In the genomic region with DNA sequence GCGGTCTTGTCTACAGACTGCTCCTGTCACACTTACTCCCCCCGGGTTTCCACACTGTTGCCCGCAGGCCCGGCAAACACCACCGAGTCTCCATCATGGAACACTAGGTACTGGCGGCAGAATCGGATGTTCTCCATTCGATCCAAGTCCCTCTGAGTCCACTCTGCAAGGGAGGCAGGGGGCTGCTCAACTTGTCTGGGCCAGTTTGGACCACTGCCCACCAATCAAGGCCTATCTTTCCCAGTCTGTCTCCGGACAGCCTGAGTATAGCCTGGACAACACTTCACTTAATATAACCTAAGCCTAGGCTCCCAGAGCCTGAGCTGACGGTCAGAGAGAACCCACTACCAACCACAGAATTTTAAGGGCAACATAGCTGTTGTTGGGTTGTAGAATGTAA, we compare ENCODE assay signal across 9 mouse cellular contexts. TPM values are rescaled to one million over a fixed set of nuclear protein-coding genes. Genes with fewer than 3 reads are reported as not detected.
A peak's percentile ranks its signal among the peaks of the same experiment; 100 is the strongest.
DNase-seq lines count a peak whose midpoint lies in the region; ATAC-seq and TF ChIP-seq lines count a peak whose summit lies in the region.
"Had no signal": no experiment of that assay in that cellular context is flagged by ENCODE, and none has a peak within 500 bp of the region (broad histone marks: within the 10 kb centered on the region; RNA-seq: fewer than 3 reads in every experiment).

No protein-coding gene starts in this region.

- TF ChIP-seq CTCF in C2C12 (IDR thresholded peaks at IDR 0.05; ENCODE audit: control insufficient read depth, insufficient read depth, insufficient read length), result no peak

- peaks cover 12% of the 10 kb centered on the region for H3K79me2 ChIP-seq in C2C12 (ENCODE audit: control insufficient read depth, insufficient read depth)

- H3ac ChIP-seq in C2C12 (ENCODE audit: control insufficient read depth, insufficient read length, low read depth), result peak overlapping the region; percentile 1

- H3K9ac ChIP-seq in forebrain, embryonic 13.5 days, result peak overlapping the region; percentile 77; the same call in 1 of the 2 replicates
- H3K9ac ChIP-seq in liver, embryonic 16.5 days (ENCODE audit: low read depth, low read length), result peak overlapping the region; percentile 99

- peak overlapping the region; percentile 77 for H3K4me3 ChIP-seq in heart, embryonic 10.5 days
- H3K4me3 ChIP-seq in C2C12 (ENCODE audit: insufficient read depth, poor library complexity, severe bottlenecking), result peak overlapping the region; percentile 69
- peak overlapping the region; percentile 64 for H3K4me3 ChIP-seq in forebrain, embryonic 13.5 days
- H3K4me3 ChIP-seq in liver, embryonic 16.5 days (ENCODE audit: low read depth, low read length), result peak overlapping the region; percentile 80

- peak overlapping the region; percentile 98 for H3K4me2 ChIP-seq in forebrain, embryonic 13.5 days
- H3K4me2 ChIP-seq in liver, embryonic 16.5 days (ENCODE audit: low read depth, low read length), result peak overlapping the region; percentile 94

- WGBS in heart, embryonic 10.5 days, result 66% methylated on average over 10 of the region's 10 CpGs
- 74% methylated on average over 10 of the region's 10 CpGs for WGBS in forebrain, embryonic 13.5 days
- WGBS in liver, embryonic 16.5 days (ENCODE audit: insufficient replicate concordance), result 39% methylated on average over 10 of the region's 10 CpGs

- no peaks in the 10 kb centered on the region for H3K9me3 ChIP-seq in heart, embryonic 10.5 days
- no peaks in the 10 kb centered on the region for H3K9me3 ChIP-seq in forebrain, embryonic 13.5 days (replicated peaks)
- H3K9me3 ChIP-seq in liver, embryonic 16.5 days (replicated peaks; ENCODE audit: control insufficient read depth, low read length), result no peaks in the 10 kb centered on the region

- no peak for DNase-seq in heart, embryonic 10.5 days (ENCODE audit: low spot score)
- DNase-seq in heart, postnatal 25 days (ENCODE audit: low spot score), result no peak
- DNase-seq in frontal cortex, postnatal 36 days (ENCODE audit: low spot score in 2 of 2), result no peak
- no peak for DNase-seq in gastrocnemius, postnatal 14 days
- DNase-seq in spleen, adult 18-20 months, result no peak

- intact Hi-C loops in heart, postnatal 25 days (cut with DNase I), result no loop called here
- intact Hi-C loops in gastrocnemius, postnatal 14 days (cut with DNase I; ENCODE audit: low total_unique reads), result no loop called here

- H3K27me3 ChIP-seq in heart, embryonic 10.5 days (ENCODE audit: insufficient read depth, poor library complexity, severe bottlenecking), result no peaks in the 10 kb centered on the region
- H3K27me3 ChIP-seq in C2C12 (ENCODE audit: control insufficient read depth, insufficient read depth, insufficient read length), result no peaks in the 10 kb centered on the region
- no peaks in the 10 kb centered on the region for H3K27me3 ChIP-seq in forebrain, embryonic 13.5 days
- H3K27me3 ChIP-seq in liver, embryonic 16.5 days (ENCODE audit: control insufficient read depth, insufficient read depth, low read depth, low read length), result no peaks in the 10 kb centered on the region

- peaks cover 2% of the 10 kb centered on the region for H3K79me3 ChIP-seq in C2C12 (ENCODE audit: low read depth)

- H3K4me1 ChIP-seq in heart, embryonic 10.5 days, result peaks cover 48% of the 10 kb centered on the region
- H3K4me1 ChIP-seq in forebrain, embryonic 13.5 days, result peaks cover 25% of the 10 kb centered on the region
- H3K4me1 ChIP-seq in liver, embryonic 16.5 days (ENCODE audit: control insufficient read depth, low read depth, low read length), result peaks cover 54% of the 10 kb centered on the region

- ATAC-seq in forebrain, embryonic 13.5 days, result no peak
- ATAC-seq in liver, embryonic 16.5 days (ENCODE audit: low read depth), result no peak

- H3K36me3 ChIP-seq in heart, embryonic 10.5 days, result peaks cover 44% of the 10 kb centered on the region
- peaks cover 9% of the 10 kb centered on the region for H3K36me3 ChIP-seq in C2C12 (ENCODE audit: control insufficient read depth, insufficient read depth)
- peaks cover 49% of the 10 kb centered on the region for H3K36me3 ChIP-seq in forebrain, embryonic 13.5 days (ENCODE audit: poor library complexity, severe bottlenecking)
- H3K36me3 ChIP-seq in liver, embryonic 16.5 days (ENCODE audit: control insufficient read depth, insufficient read depth), result peaks cover 46% of the 10 kb centered on the region

- H3K27ac ChIP-seq in heart, embryonic 10.5 days, result peak overlapping the region; percentile 92
- H3K27ac ChIP-seq in forebrain, embryonic 13.5 days, result peak overlapping the region; percentile 55
- peak overlapping the region; percentile 100 for H3K27ac ChIP-seq in liver, embryonic 16.5 days (ENCODE audit: low read length)

TF ChIP-seq in C2C12, 6 proteins besides CTCF, POLR2A, EP300 and RAD21:
- TF ChIP-seq FOSL1 (IDR thresholded peaks at IDR 0.05; ENCODE audit: insufficient read depth, low read length, poor library complexity, severe bottlenecking), result no peak
- no peak for TF ChIP-seq USF1 (IDR thresholded peaks at IDR 0.05; ENCODE audit: low read depth)
- no peak for TF ChIP-seq MYOG (IDR thresholded peaks at IDR 0.05; ENCODE audit: control insufficient read depth, extremely low read depth, insufficient read length)
- TF ChIP-seq MAX (IDR thresholded peaks at IDR 0.05), result no peak
- no peak for TF ChIP-seq MYOD1 (IDR thresholded peaks at IDR 0.05; ENCODE audit: control insufficient read depth, insufficient read length, low read depth)
- TF ChIP-seq CEBPB (IDR thresholded peaks at IDR 0.05; ENCODE audit: low read depth), result no peak

RNA-seq across cellular contexts. Expression of a gene that starts 0.8 kb away (rescaled TPM):
- 80.7 and 84.4 TPM in 2 replicates for polyA plus RNA-seq in heart, embryonic 10.5 days (2016; fragmentation: Nextera tagmentation; extraction: Ambion mirVana)
- 10 to 100 TPM; 43.1 to 45.4 TPM for total RNA-seq in heart, postnatal 25 days (2021)
- 49.1 TPM for polyA plus RNA-seq in C2C12 (2012; fragmentation: generic; extraction: Trizol)
- 49.9 and 60.2 TPM in 2 replicates for polyA plus RNA-seq in forebrain, embryonic 13.5 days (2015; fragmentation: Nextera tagmentation; extraction: Ambion mirVana)
- polyA plus RNA-seq in liver, embryonic 16.5 days (2015; fragmentation: Nextera tagmentation; extraction: Ambion mirVana), result 167 and 172 TPM in 2 replicates
- total RNA-seq in gastrocnemius, postnatal 14 days (2021), result 10 to 100 TPM; 37.9 to 38.3 TPM

RNA-seq across cellular contexts. Expression of a gene that starts 10.4 kb away (rescaled TPM):
- polyA plus RNA-seq in heart, embryonic 10.5 days (2016; fragmentation: Nextera tagmentation; extraction: Ambion mirVana), result 31.8 and 33.1 TPM in 2 replicates
- total RNA-seq in heart, postnatal 25 days (2021), result 100 to 1,000 TPM in 1 of 2 experiments, 10 to 100 TPM in 1; 90.1 to 112 TPM
- polyA plus RNA-seq in C2C12 (2012; fragmentation: generic; extraction: Trizol), result 15.4 TPM
- polyA plus RNA-seq in forebrain, embryonic 13.5 days (2015; fragmentation: Nextera tagmentation; extraction: Ambion mirVana), result 32.6 and 39.5 TPM in 2 replicates
- 92.7 and 106 TPM in 2 replicates for polyA plus RNA-seq in liver, embryonic 16.5 days (2015; fragmentation: Nextera tagmentation; extraction: Ambion mirVana)
- 100 to 1,000 TPM; 154 to 161 TPM for total RNA-seq in gastrocnemius, postnatal 14 days (2021)

RNA-seq across cellular contexts. Expression of a gene that starts 13.3 kb away (rescaled TPM):
- polyA plus RNA-seq in heart, embryonic 10.5 days (2016; fragmentation: Nextera tagmentation; extraction: Ambion mirVana), result 1.6 TPM in 2 replicates
- total RNA-seq in heart, postnatal 25 days (2021), result not detected
- polyA plus RNA-seq in C2C12 (2012; fragmentation: generic; extraction: Trizol), result 0.09 TPM
- not detected in 2 replicates for polyA plus RNA-seq in forebrain, embryonic 13.5 days (2015; fragmentation: Nextera tagmentation; extraction: Ambion mirVana)
- 52.5 and 62.0 TPM in 2 replicates for polyA plus RNA-seq in liver, embryonic 16.5 days (2015; fragmentation: Nextera tagmentation; extraction: Ambion mirVana)
- total RNA-seq in gastrocnemius, postnatal 14 days (2021), result not detected
- total RNA-seq: hematopoietic stem cell, adult 5-6 weeks had no signal

RNA-seq across cellular contexts. Expression of a gene that starts 40.6 kb away (rescaled TPM):
- polyA plus RNA-seq in heart, embryonic 10.5 days (2016; fragmentation: Nextera tagmentation; extraction: Ambion mirVana), result 2.5 and 3.2 TPM in 2 replicates
- total RNA-seq in heart, postnatal 25 days (2021), result 1 to 10 TPM; 1.8 TPM
- 1.9 TPM for polyA plus RNA-seq in C2C12 (2012; fragmentation: generic; extraction: Trizol)
- polyA plus RNA-seq in forebrain, embryonic 13.5 days (2015; fragmentation: Nextera tagmentation; extraction: Ambion mirVana), result 2.1 and 3.0 TPM in 2 replicates
- 1.6 and 2.1 TPM in 2 replicates for polyA plus RNA-seq in liver, embryonic 16.5 days (2015; fragmentation: Nextera tagmentation; extraction: Ambion mirVana)
- 1 to 10 TPM; 1.0 to 2.4 TPM for total RNA-seq in gastrocnemius, postnatal 14 days (2021)

RNA-seq across cellular contexts. Expression of a gene that starts 44.5 kb away (rescaled TPM):
- polyA plus RNA-seq in heart, embryonic 10.5 days (2016; fragmentation: Nextera tagmentation; extraction: Ambion mirVana), result 30.4 and 30.7 TPM in 2 replicates
- total RNA-seq in heart, postnatal 25 days (2021), result 10 to 100 TPM in 1 of 2 experiments, 1 to 10 TPM in 1; 9.4 to 10.7 TPM
- polyA plus RNA-seq in C2C12 (2012; fragmentation: generic; extraction: Trizol), result 23.5 TPM
- 20.8 and 24.4 TPM in 2 replicates for polyA plus RNA-seq in forebrain, embryonic 13.5 days (2015; fragmentation: Nextera tagmentation; extraction: Ambion mirVana)
- polyA plus RNA-seq in liver, embryonic 16.5 days (2015; fragmentation: Nextera tagmentation; extraction: Ambion mirVana), result 12.9 and 13.8 TPM in 2 replicates
- total RNA-seq in gastrocnemius, postnatal 14 days (2021), result 1 to 10 TPM; 4.7 to 8.3 TPM

Comparison
In these comparisons a context has a peak if more than half of its experiments do, and no peak if none do; other contexts are left out.
1. RNA of a gene that starts 13.3 kb away (polyA plus RNA-seq): 52.5 to 62.0 TPM in liver, embryonic 16.5 days; 1.6 TPM in heart, embryonic 10.5 days, 0.09 TPM in C2C12 (single experiment) and not detected in forebrain, embryonic 13.5 days; every median in the first group is over 10 times any median in the second.
2. Peak in every context shown above with its lines, with median percentiles within 50 percentile points of each other: H3K27ac ChIP-seq and H3K4me3 ChIP-seq.